Mouse (Mus musculus) megakaryocyte-erythroid progenitor cell, adult 5 weeks (primary cell): ENCODE results near the gene Cryge. TPM values are rescaled to one million over a fixed set of nuclear protein-coding genes. Genes with fewer than 3 reads are reported as not detected.

Source experiments
- polyA plus RNA-seq: library from polyadenylated mRNA; stranded (reverse); fragments of >175 nt; gene quantifications from 2 replicates; pipeline ENCODE4 v1.2.3, GENCODE M21; 2012

Gene Cryge
- not detected in 2 replicates for polyA plus RNA-seq

GRCm38 (mm10) chr1:65050952-65051351 is at the start of gene Cryge:
Gene Cryge (minus strand): TSS chr1:65051149.

GRCm38 (mm10) chr1:65082188-65082587 is 31.2 kb upstream of the Cryge start, which contains the start of gene Crygb:
Gene Crygb (minus strand): TSS chr1:65082288.

GRCm38 (mm10) chr1:65073589-65073988 is 22.6 kb upstream of the Cryge start, which contains the start of gene Crygc:
Gene Crygc (minus strand): TSS chr1:65073689.

GRCm38 (mm10) chr1:65063352-65063751 is 12.4 kb upstream of the Cryge start, which contains the start of gene Crygd:
Gene Crygd (minus strand): TSS chr1:65063452.

DNA sequence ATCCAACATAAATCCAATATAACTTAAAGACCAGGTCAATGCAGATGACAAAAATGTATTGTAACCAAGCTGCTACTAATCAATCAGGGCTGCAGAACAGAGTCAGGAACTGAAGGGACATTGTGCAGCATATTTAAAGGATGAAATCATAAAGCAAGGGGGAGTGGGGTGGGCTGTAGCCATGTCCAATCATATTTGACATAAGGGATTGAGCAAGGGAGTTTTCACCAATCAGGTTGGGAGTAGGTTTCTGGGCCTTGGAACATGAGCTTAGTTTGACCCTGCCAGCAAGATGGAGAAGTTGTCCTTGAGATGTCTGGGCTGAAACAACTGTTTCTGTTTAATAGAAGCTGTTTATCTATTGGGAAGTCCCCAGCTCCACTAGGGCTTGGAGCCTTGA is 18.3 kb downstream of the Cryge start, which contains the start of gene Akr1cl:
Gene Akr1cl (minus strand): TSS at position 119 of the 400 bp plus-strand sequence.

Other genes with a start within 250 kb of the Cryge start
- 1.8 and 2.7 TPM in 2 replicates for gene Plekhm3, start 94.3 kb downstream of the Cryge start, polyA plus RNA-seq
- 0.06 TPM in 1 of 2 replicates, not detected in the other for gene Akr1cl, start 18.4 kb downstream of the Cryge start, polyA plus RNA-seq
- gene Crygd, start 12.3 kb upstream of the Cryge start, polyA plus RNA-seq, result not detected in 2 replicates
- not detected in 2 replicates for gene Crygc, start 22.5 kb upstream of the Cryge start, polyA plus RNA-seq
- not detected in 2 replicates for gene Crygb, start 31.1 kb upstream of the Cryge start, polyA plus RNA-seq
- gene Cryga, start 52.2 kb upstream of the Cryge start, polyA plus RNA-seq, result 0.12 and 0.18 TPM in 2 replicates
- not detected in 2 replicates for gene Gm28845, start 68.4 kb upstream of the Cryge start, polyA plus RNA-seq
- gene D630023F18Rik, start 72.1 kb upstream of the Cryge start, polyA plus RNA-seq, result 0.13 TPM in 1 of 2 replicates, not detected in the other
- gene Idh1, start 135.4 kb upstream of the Cryge start, polyA plus RNA-seq, result 1.8 and 3.9 TPM in 2 replicates
- 16.6 and 17.6 TPM in 2 replicates for gene Pikfyve, start 135.5 kb upstream of the Cryge start, polyA plus RNA-seq
- not detected in 2 replicates for gene Pth2r, start 230.9 kb upstream of the Cryge start, polyA plus RNA-seq